Mouse (Mus musculus): ENCODE data around the gene Chp2.

DNA sequence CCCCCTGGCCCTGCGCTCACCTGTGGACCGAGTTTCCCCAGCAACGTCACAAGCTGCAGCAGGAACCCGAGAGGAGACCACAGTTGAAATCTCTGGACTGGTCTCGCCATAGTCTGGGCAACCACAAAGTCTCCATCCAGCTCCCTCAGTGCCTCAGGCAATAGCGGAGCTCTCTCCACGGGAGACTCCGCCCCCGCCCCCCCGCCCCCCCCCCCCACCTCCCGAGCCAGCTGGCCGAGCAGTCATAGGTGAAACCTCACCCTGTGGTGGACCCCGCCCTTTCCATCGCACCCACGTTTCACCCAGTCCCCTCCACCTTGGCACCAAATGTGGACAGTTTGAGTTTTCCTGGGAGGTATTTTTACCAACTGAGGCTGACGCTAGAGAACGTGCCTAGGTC lies 33.3 kb upstream of the Chp2 start, which contains the start of gene Ern2:
- TF ChIP-seq CTCF (IDR thresholded peaks at IDR 0.05; ENCODE audit: low read depth, low read length) (no peak), GATA1 (IDR thresholded peaks at IDR 0.05; ENCODE audit: borderline replicate concordance, low read length) (no peak), TAL1 (conservative IDR thresholded peaks at IDR 0.05; ENCODE audit: low read depth, low read length) (no peak), GATA2 (IDR thresholded peaks at IDR 0.05; ENCODE audit: borderline replicate concordance, low read depth, low read length) (no peak), POLR2AphosphoS5 (IDR thresholded peaks at IDR 0.05; ENCODE audit: insufficient replicate concordance, low read depth, low read length) (no peak)
